Mouse (Mus musculus) kidney, adult 2 months (tissue): ENCODE data around the gene Jazf1. TPM values are rescaled to one million over a fixed set of nuclear protein-coding genes. Genes with fewer than 3 reads are reported as not detected.

Experiments used
- DNase-seq: peaks from one replicate; pipeline ENCODE4 v3.0.0; 2021
- H3K27ac ChIP-seq: fragments of 200-500 bp; 2 replicates; pipeline ENCODE4 v1.5.1; 2012; ENCODE audit warnings: low read depth, low read length, control low read depth, inconsistent platforms; ENCODE audit not compliant: insufficient read depth
- H3K27me3 ChIP-seq: fragments of 200-500 bp; replicated peaks from 2 replicates; pipeline ENCODE4 v1.6.1; 2012; ENCODE audit warnings: mild to moderate bottlenecking, moderate library complexity, low read length, inconsistent platforms; ENCODE audit not compliant: control insufficient read depth, insufficient read depth
- H3K36me3 ChIP-seq: fragments of 200-500 bp; 2 replicates; pipeline ENCODE4 v1.6.1; 2012; ENCODE audit warnings: mild to moderate bottlenecking, moderate library complexity, low read length, inconsistent platforms; ENCODE audit not compliant: control insufficient read depth, insufficient read depth
- H3K4me1 ChIP-seq: fragments of 200-500 bp; 2 replicates; pipeline ENCODE4 v1.6.1; 2011; ENCODE audit warnings: low read length; ENCODE audit not compliant: control insufficient read depth, insufficient read depth
- H3K4me3 ChIP-seq: fragments of 200-500 bp; 2 replicates; pipeline ENCODE4 v1.5.1; 2011; ENCODE audit warnings: mild to moderate bottlenecking, low read depth, low read length, control low read depth; ENCODE audit not compliant: insufficient read depth
- CTCF ChIP-seq: fragments of 200-500 bp; conservative IDR thresholded peaks from 2 replicates; pipeline ENCODE4 v1.5.1; 2011; ENCODE audit warnings: low read depth, mild to moderate bottlenecking, control low read depth, low read length, moderate library complexity, mixed read lengths; ENCODE audit not compliant: insufficient read depth, insufficient read length
- POLR2A ChIP-seq: fragments of 200-500 bp; IDR thresholded peaks from one replicate; pipeline ENCODE4 v1.6.1; 2011; ENCODE audit warnings: low read depth, low read length, control low read depth
- WGBS: fragments of 180-500 bp; shearing (Covaris S2); methylation state at CpG from one replicate; pipeline ENCODE4 v1.1.7; 2018; 5-methylcytosine and 5-hydroxymethylcytosine counted together
- polyA plus RNA-seq: library from polyadenylated mRNA; depleted of rRNA; stranded (reverse); fragments of >200 nt; gene quantifications from 2 replicates; pipeline ENCODE4 v1.2.3, GENCODE M21; 2012

Gene Jazf1
- polyA plus RNA-seq, 1 experiment: 0.84 TPM

DNA sequence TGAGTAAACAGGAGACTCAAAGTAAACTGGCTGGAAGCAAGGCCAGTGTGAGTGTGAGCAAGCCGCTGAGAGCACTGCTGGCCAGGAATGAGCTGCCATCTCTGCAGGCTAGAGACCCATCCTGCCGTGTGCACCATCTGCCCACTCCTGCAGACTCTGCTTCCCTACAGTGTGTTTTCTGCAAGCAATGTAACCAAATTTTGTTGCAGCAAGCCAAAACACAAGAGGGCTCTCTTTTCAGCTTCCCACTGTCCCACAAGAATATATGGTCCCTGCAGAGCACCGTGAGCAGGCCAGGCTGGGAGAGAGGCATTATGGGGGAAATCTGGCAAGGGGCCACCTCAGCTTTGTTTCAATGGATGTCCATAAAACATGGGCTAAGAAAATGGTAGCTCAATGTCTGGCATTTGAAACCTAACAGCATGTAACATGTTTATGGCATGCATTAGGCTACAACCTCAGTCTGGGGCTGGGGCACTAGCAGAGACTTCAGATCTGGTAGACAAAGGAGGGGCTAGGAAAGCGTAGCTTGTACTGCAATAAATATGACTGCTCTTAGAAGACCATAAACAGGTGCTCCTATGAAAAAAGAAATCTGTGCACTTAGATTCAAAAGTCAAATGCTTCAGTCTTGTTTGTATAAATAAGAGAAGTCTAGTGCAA, 180.8 kb downstream of the Jazf1 start:
- no peak overlapping the region for H3K4me3 ChIP-seq
- no peak overlapping the region for H3K27ac ChIP-seq
- no peak for TF ChIP-seq CTCF
- no peak for TF ChIP-seq POLR2A
- no peaks in the 10 kb centered on the region for H3K36me3 ChIP-seq
- no peaks in the 10 kb centered on the region for H3K4me1 ChIP-seq
- no peaks in the 10 kb centered on the region for H3K27me3 ChIP-seq
- DNase-seq: no peak
- 76% methylated on average over 4 of the region's 4 CpGs for WGBS

GRCm38 (mm10) chr6:52883773-52884172, 184.7 kb downstream of the Jazf1 start:
- H3K27ac ChIP-seq: no peak overlapping the region
- H3K4me1 ChIP-seq: no peaks in the 10 kb centered on the region
- H3K27me3 ChIP-seq: no peaks in the 10 kb centered on the region
- 67% methylated on average over 2 of the region's 2 CpGs for WGBS
- no peak for DNase-seq
- TF ChIP-seq CTCF (no peak), POLR2A (no peak)
- no peak overlapping the region for H3K4me3 ChIP-seq
- no peaks in the 10 kb centered on the region for H3K36me3 ChIP-seq

DNA sequence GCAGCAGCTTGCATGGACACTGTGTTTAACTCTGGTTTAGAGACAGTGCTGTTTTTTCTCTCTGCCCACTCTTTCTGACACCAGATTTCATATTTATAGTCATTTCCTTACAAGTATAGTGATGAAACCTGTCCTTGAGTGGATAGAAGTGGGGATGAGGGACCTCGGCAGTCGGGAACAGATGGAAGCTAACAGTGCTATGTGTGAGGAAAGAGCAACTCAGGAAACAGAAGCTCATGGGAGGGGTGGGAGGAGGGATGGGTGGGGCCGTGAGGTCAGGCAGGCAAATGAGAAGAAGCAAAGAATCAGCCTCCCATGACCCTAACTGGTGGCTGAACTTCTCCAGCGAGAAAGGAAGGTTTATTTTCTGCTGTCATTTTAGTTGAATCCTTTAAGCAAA, 191.3 kb downstream of the Jazf1 start:
- H3K4me3 ChIP-seq: no peak overlapping the region
- no peaks in the 10 kb centered on the region for H3K4me1 ChIP-seq
- H3K36me3 ChIP-seq: no peaks in the 10 kb centered on the region
- 23% methylated on average over 4 of the region's 4 CpGs for WGBS
- no peak for DNase-seq
- TF ChIP-seq CTCF (no peak), POLR2A (no peak)
- no peaks in the 10 kb centered on the region for H3K27me3 ChIP-seq
- H3K27ac ChIP-seq: no peak overlapping the region

DNA sequence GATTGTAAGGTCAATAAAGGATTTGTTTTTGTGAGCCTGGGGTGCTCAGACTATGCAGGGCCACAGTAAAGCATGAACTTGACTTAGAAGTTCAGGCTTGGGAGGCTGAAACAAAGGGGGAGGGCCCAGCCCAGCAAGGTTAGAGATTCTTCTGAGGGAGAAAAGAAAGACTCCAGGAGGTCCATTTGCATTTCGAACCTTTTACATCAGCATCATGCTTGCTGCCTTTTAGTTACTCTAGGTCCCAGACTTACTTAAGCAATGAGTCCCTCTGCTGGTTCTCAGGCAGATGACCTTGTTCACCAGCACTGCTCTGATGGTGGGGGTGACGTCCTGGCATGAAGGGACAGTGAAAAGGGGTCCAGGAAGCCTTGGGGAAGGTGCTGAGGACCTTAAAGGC, 197.1 kb downstream of the Jazf1 start:
- H3K4me1 ChIP-seq: no peaks in the 10 kb centered on the region
- no peak overlapping the region for H3K4me3 ChIP-seq
- 54% methylated on average over 2 of the region's 2 CpGs for WGBS
- no peak overlapping the region for H3K27ac ChIP-seq
- no peak for TF ChIP-seq POLR2A
- TF ChIP-seq CTCF: no peak
- H3K36me3 ChIP-seq: no peaks in the 10 kb centered on the region
- H3K27me3 ChIP-seq: no peaks in the 10 kb centered on the region
- no peak for DNase-seq

- Histone ChIP-seq H3K4me3 (no peak overlapping the region), H3K27me3 (no peaks in the 10 kb centered on the region), H3K4me1 (no peaks in the 10 kb centered on the region), H3K27ac (no peak overlapping the region), H3K36me3 (no peaks in the 10 kb centered on the region)
- DNase-seq: peak; percentile 14
- 65% methylated on average over 2 of the region's 2 CpGs for WGBS
- TF ChIP-seq CTCF (no peak), POLR2A (no peak)
These were observed 199.2 kb downstream of the Jazf1 start for GRCm38 (mm10) chr6:52869252-52869651.

DNA sequence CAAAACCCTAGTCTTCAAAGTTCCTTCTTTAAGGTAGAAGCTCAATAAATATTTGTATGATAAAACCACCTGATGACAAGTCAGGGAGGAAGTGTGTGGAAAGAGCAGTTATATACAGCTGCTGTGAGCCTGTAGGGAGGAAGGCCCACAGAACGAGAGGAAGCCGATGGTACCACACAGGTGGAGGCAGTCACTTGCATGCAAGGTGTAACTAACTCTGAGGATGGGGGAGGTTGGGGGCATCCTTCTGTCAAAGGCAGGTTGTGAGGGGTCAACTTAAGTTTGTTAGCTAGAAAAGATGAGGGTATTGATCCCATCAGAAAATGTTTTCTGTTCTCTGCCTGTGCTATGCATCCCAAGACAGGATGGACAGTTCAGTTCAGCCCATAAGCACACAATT, 200.1 kb downstream of the Jazf1 start:
- WGBS: 86% methylated on average over 2 of the region's 2 CpGs

GRCm38 (mm10) chr6:52861928-52862327, 206.5 kb downstream of the Jazf1 start:
- no peak for TF ChIP-seq CTCF
- no peak for TF ChIP-seq POLR2A
- Histone ChIP-seq H3K36me3 (no peaks in the 10 kb centered on the region), H3K27me3 (no peaks in the 10 kb centered on the region), H3K4me3 (no peak overlapping the region), H3K4me1 (no peaks in the 10 kb centered on the region), H3K27ac (no peak overlapping the region)
- DNase-seq: peak; percentile 9
- WGBS: 36% methylated on average over 7 of the region's 7 CpGs

More for the DNA sequence above, 200.1 kb downstream of the Jazf1 start:
- DNase-seq: no peak
- H3K36me3 ChIP-seq: no peaks in the 10 kb centered on the region
- no peak overlapping the region for H3K27ac ChIP-seq
- TF ChIP-seq POLR2A (no peak), CTCF (no peak)
- no peak overlapping the region for H3K4me3 ChIP-seq
- H3K27me3 ChIP-seq: no peaks in the 10 kb centered on the region
- no peaks in the 10 kb centered on the region for H3K4me1 ChIP-seq
